Mouse (Mus musculus): ENCODE data around the gene Sapcd2.

GRCm38 (mm10) chr2:25425481-25425880 is 53.4 kb downstream of the Sapcd2 start:
- TF ChIP-seq POLR2A (IDR thresholded peaks at IDR 0.05; ENCODE audit: low read depth, low read length) (no peak), CTCF (IDR thresholded peaks at IDR 0.05; ENCODE audit: extremely low read depth, insufficient read depth, insufficient read length, insufficient replicate concordance) (no peak)

Data from spleen, adult 2 months (tissue).